Mouse (Mus musculus) T-helper 2 cell (primary cell): ENCODE data around the gene Atf3.
"Not testable (repeated sequence)": the region's sequence is repeated elsewhere in the genome, so short reads cannot be mapped to it uniquely, and the experiment has no call there.

Experiments used
- in situ Hi-C: fragments of 300-600 bp; cut with MboI, MseI; formaldehyde crosslinking; loops from one replicate; pipeline ENCODE4 v1.15.1; 2025; ENCODE audit warnings: high pct_unique_total_duplicates

Gene Atf3

DNA sequence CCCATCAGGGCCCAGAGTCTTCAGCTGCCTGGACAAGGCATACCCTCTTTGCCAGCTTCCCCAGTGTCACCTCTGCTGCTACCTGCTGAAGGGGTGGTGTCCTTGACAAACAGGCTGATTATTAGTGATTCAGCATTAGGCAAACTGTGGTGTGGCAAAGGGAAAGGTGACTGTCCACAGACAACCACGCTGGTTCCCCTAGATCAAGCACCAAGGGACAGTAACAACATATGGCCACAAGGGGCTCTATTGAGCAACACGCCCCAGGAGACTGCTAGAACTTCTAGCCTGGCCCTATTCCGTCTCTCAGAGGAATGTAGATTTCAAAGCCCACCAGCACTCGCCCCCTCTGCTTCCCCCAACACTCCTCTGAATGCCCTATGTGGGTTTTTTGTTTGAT is 64.8 kb downstream of the Atf3 start:
- in situ Hi-C loops, result no loop called here

DNA sequence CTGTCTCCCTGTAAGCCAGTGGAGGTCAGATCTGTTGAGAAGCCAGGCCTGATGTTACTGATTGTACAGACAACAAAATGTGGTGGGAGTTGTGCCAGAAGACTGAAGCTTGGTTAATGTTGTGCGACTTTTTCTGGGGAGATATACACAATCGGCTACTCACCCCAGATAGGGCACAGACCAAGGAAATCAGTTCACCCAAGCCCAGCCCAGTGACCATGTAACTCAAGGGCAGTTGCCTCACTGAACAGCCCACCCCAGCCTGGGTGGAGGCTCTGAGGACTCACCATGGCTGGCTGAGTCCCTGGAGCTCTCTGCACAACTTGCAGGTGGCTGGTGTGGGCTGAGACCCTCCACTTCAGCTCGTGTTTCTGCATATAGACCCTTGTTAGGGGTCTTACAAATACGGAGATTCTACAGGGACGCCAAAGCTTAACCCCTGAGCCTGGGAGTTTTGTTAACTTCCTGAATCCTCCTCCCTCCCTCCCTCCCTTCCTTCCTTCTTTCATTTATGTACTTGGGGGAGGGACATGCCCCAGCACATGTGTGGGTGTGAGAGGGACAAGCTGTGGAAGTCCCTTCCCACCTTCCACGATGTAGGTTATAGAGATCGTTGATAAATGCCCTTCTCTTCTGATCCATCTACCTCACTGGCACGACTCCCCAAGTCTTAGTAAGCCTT is 66.8 kb downstream of the Atf3 start:
- in situ Hi-C loops, result no loop called here

DNA sequence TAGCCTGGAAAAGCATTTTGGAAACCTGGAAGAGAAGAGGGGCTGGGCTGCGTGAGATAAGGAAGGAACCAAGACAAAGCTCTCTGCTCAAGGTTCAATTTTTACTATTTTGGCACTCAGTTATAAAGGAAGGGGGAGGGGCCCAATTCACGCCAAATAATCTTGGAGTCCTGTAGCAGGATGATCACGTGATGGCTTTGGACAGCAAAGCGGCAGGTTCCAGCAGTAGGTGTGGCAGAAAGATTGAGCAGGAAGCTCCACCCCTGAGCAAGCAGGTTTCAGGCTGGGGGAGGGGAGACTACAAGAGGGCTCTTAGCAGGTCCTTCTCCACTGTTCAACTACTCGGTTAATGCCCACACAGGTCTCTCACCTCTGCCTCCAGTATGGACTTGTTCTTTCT is 68.3 kb downstream of the Atf3 start:
- in situ Hi-C loops, result not testable (repeated sequence)

GRCm38 (mm10) chr1:191140983-191141382 is 76.9 kb downstream of the Atf3 start:
- in situ Hi-C loops, result no loop called here

GRCm38 (mm10) chr1:191138874-191139495 is 78.9 kb downstream of the Atf3 start:
- in situ Hi-C loops, result no loop called here

DNA sequence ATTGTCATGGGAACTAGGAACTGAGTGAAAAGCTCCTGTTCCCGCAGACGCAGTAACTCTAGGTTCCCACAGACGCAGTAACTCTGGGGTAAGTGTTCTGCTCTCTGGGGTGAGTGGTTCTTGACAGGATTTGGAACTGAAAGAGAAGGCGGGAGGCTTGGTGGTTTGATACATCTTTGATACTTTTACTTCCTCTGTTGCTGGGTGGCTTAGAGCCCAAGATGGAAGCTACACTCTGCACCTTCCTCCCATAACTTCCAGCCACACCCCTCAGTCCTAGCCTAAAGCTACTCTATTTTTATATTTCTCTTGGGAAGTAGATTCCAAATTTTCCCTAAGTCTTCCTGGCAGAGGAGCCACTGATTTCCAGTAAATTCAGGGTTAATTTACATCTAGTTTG is 79.4 kb downstream of the Atf3 start:
- in situ Hi-C loops, result no loop called here

DNA sequence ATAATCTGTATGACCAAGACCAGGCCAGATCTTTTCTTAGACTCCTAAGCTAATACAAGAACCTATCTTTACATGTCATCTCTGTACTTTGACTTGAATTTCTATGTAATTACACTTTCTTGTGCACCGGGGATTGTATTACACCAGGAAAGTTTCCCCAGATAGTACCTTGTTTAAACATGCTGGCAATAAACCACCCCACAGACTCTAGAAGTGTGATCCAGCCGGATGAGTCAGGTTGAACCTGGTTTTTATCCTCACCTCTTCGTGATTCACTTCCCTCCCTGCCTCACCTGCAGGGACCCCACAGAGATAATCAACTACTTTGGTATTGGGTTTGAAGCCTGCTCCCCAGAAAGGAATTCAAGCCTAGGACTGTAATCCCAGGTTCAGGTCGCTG is 82.4 kb downstream of the Atf3 start:
- in situ Hi-C loops, result no loop called here

DNA sequence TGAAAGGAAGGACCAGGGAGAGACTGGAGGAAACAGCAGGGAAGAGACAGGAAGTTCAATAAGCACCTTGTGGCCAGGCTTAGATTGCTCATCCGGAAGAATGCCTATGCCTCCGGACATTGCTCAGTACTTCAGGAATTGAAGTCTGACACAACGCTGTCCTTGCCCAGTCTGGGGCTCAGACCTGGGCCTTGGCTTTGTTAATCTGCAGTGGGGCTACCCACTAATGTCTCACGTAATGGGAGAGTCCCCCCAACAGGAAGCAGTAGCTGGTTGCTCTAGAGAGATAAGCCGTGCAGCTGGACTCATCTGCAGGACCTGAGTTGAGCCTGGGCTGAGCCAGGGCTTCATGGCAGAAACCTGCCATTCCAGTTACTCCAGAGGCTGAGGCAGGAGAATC is 84.9 kb downstream of the Atf3 start:
- in situ Hi-C loops, result no loop called here

DNA sequence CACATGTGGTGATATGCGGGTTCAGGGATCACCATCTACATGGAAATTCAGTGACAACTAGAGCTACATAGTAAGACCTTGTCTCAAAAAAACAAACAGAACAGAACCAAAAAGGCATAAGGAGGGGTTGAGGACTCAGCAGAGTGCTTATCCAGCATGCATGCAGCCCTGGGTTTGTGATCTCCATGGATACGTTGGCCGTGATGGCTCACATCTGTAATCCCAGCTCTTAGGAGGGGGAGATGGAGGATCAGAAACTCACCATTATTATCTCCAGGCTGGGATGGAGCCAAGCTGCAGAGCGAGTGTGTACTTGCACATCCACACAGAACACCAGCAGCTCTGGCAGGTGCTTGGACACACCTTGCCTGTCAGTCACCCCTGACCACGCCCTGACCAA is 85.6 kb downstream of the Atf3 start:
- in situ Hi-C loops, result no loop called here

DNA sequence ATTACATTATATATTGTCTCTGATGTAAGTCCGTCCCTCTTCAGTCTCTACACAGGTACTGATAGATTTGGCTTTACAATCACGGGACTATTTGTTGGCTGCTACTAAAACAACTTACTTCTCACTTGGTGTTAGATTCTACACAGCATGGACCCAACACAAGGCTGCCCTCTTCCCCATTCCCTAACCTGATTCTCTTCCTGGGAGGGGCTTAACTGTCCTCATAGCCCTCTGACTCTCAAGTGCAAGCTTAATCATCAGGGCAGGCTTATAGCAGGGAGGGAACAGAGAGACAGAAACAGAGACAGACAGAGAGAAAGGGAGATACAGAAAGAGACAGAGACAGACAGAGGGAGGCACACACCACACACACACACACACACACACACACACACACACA is 86.1 kb downstream of the Atf3 start:
- in situ Hi-C loops, result no loop called here

- in situ Hi-C loops, result loop anchor here (5.0 kb wide), 1 partner anchor 39 kb away; no protein-coding TSS in a partner anchor
These were observed 91.8 kb downstream of the Atf3 start for GRCm38 (mm10) chr1:191125811-191126638.

- in situ Hi-C loops, result no loop called here
These were observed 93.6 kb downstream of the Atf3 start for GRCm38 (mm10) chr1:191124288-191124687.

GRCm38 (mm10) chr1:191123696-191124095 is 94.1 kb downstream of the Atf3 start:
- in situ Hi-C loops, result no loop called here

- in situ Hi-C loops, result no loop called here
These were observed 95.1 kb downstream of the Atf3 start for GRCm38 (mm10) chr1:191122744-191123143.
